Mouse (Mus musculus): Measurements from ENCODE around the gene Msi1.

Msi1 gene

DNA sequence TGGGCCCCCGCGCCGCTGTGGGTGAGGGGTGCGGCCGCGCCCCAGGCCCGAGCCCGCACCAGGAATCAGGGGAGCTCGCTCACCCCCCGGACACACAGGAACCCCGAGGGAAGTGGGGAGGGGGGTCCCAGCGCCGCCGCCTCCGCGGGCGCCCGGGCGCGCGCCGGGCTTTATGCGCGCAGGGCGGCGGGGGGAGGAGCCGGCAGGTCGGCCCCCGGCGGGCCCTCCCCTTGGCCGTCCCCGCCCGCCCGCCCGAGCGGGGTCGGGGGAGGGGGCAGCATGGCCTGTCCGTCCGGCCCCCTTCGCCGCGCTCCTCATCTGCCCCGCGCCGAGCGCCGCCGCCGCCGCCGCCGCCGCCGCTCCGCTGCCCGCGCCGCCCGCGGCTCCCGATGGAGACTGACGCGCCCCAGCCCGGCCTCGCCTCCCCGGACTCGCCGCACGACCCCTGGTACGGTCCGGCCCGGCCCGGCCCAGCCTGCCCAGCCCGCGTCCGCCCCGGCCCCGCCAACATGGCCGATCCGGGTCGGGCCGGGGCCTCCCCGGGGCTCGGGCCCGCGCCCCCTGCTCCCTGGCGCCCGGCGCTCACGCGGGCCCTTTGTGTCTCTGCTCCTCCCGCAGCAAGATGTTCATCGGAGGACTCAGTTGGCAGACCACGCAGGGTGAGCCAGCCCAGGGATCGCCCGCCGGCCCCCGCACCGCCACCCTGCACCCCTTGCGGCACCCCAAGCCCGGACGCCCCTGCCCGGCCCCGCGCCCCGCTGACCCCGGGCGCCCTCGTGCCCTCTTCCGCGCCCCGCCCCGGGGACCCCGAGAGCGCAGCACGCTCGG is at the start of gene Msi1:
TSS of gene Msi1 (plus strand) at position 241 of the 828 bp plus-strand sequence.
- no peak for DNase-seq (ENCODE audit: low read depth, low spot score)

DNA sequence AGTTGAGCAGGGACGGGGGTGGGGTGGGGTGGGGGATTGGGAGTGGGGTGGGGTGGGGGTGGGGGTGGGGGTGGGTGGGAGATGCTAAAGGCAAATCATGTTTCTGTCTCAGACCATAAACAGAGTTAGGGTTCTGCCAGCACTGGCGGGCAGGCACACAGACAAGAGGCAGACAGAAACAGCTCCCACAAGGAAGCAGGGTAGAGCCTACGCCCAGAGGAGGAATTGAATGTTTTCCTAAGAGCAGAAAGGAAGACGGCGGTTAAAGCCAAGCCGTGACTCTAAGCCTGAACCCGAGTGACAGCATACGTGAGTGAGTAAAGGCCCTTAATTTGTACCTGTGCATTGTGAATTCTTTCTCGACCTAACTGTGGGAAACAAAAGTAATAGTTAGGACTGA is 37.5 kb upstream of the Msi1 start:
- no peak for DNase-seq (ENCODE audit: low read depth, low spot score)

DNA sequence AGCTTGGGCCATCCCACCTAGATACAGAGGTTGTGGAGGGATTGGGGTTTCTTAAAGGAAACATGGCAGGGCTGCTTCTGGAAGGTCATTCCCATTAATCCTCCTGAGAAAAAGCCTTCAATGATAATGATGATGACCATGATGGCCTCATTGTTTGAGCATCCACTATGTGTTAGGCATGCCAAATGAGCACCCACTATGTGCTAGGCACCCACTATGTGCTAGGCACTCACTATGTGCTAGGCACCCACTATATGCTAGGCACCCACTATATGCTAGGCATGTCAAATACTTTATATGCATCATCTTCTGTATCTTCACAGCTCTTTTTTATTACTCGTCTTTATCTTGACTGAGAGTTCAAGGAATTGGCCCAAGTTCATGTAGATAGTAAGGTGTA is 36.4 kb upstream of the Msi1 start:
- DNase-seq (ENCODE audit: low read depth, low spot score): no peak

DNA sequence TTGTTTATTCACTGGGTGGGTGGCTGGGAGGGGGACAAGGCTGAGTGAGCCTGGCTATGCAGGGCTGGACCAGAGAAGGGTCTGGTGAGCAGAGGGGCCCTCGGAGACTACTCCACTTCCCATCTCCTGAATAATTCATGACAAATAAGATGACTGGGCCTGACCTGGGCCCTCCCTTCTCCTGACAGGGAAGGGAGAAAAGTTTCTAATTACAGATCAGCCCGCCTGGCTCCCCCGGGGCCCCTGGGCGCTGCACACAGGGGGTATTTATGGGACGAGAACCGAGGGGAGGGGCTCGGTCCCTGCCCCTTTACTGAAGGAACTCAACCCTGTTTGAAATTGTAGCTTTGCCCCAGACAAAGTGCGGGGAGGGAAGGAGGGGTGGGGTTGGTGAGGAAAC is 35.2 kb upstream of the Msi1 start:
- no peak for DNase-seq (ENCODE audit: low read depth, low spot score)

DNA sequence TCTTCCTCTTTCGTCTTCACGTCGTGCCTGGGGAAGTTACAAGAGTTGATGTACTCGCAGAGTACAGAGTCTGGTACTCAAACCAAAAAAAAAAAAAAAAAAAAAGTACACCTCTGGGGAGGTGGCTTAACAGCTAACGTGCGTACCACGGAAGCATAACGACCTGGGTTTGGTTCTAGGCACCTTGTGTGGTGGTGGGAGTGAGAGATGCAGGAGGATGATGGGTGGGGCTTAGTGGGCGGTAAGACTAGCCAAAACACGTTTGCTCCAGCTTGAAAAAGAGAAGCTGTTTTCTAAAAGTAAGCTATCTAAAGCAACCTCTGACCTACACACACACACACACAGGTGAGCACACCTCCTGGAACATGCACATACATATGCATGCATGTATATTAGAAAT is 34.6 kb upstream of the Msi1 start:
- no peak for DNase-seq (ENCODE audit: low read depth, low spot score)

DNA sequence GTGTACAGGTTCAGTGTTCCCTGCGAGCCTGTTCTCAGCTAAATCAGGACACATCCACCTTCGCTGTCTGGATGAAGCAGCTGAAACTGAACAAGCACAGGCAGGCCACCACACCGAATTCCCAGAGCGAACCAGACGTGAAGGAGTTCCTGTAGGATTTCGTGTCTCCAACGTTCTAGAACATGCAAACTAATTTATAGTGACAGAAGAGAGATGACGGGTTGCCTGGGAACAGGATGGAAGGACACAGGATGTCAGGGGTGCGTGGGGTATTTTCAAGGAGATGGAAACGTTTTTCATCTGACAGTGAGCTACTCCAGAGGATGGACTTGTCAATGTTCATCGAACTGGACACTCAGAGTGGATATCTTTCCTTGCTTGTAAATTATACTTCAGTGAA is 32.7 kb upstream of the Msi1 start:
- DNase-seq (ENCODE audit: low read depth, low spot score): no peak

DNA sequence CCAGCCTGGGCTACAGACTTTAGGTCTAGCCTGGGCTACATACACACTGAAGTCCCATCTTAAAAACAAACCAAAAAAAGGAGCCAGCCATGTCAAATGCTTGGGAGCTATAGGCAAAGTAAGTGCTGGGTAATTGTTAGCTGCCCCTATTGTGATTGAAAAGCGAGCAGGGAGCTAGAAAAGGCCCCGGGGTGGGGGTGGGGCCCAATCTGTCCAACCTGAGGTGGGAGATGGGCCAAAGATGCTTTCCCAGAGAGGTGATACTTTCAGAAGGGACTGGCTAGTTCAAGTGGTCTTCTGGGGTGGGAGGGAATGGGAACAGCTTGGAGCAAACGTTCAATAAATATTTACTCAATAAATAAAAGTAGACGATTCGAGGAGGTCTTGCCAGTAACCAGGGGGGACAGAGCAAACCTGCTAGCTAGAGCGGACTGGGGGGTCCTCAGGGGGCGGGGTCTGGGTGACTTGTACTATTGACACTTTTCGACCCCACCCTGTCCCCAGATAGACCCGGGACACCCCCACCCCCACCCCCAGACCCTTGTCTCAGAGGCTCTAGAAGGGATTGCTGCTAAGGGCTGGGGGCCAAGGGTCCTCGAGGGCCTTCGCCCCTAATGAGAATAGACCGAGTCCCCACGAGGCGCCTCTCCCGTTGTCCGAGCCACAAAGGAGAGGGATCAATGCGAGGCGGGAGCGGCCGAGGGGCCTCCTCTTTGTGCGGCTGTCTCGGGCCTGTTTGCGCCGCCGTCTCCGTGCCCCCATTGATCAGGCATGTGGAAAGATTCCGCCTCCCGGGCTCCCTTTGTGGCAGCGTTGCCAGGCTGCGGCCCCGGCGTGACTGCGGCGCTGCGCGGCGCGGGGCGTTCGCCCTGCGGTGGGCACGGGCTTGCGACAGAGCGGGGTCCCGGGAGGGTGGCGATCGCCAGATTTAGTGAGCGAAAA is 31.3 kb upstream of the Msi1 start:
- no peak for DNase-seq (ENCODE audit: low read depth, low spot score)

DNA sequence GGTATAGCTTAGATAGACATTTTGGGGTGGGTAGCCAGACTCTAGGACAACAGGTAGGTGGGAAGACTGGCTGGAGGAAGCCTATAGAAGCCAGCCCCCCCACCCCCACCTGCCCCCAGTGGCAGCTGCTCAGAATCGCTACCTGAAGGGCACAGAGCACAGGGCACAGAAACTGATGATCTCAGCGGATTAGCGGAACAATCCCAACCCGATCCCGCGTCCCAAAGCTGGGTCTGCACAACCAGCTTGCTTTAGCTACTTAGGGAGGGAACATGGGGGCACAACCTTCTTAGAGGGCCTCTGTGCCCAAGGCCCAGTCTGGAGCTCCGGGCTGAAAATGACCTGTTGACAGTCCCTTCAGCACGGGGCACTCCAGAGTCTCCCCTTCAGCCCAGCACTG is 27.3 kb upstream of the Msi1 start:
- no peak for DNase-seq (ENCODE audit: low read depth, low spot score)

DNA sequence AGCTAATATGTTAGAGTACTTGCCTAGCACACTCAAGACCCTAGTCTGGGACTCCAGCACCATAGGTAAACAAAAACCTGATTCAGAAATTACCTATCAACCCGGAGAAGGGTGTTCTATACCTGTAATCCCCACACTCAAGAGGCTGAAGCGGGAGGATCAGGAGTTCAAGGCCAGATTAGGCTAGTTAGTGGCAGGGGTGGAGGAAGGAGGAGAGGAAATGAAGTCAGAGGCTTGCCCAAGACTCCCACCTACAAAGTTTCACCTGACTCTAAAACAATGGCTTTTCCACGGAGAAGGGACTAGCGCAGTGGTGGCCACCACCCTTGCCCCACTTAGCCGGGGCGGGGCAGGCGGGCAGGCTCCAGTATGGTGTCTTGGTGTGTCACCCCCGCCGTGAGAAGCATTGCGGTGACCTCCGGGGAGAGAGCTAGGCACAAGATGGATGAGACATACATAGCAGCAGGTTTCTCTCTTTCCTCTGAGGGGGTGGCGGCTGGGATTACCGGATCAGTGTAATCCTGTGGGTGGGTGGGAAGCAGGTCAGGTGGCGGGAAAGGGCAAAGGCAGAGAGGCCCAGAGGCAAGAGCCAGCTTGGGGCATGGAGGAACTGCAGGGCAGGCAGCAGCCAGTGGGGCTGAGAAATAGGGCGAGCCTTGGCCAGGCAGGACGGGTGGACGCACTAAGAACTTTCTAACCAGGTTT is 25.8 kb upstream of the Msi1 start:
- DNase-seq (ENCODE audit: low read depth, low spot score): no peak

DNA sequence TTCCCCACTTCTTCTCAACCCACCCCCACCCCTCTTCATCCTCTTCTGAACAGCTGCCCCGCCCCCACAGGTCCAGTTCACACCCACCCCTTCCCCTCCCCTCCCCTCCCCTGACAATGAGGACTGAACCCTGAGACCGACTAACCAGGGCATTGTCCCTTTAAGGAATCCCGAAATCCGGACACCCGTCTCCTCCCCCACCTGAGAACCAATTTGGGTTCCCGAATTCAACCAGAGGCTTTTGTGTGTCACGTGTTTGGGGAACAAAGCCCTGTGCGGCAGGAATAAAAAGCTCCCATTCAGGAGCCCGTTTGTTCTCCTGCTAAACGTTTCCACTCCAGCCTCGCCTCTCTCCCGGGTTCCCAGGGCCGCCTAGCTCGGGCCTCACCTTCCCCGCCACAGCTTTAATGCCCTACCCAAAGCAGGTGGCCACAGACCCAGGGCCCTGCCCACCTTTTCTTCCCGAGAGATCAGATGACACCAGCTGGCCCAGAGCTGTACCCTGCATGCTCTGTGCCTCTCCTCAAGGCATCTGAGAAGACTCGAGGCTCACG is 25.1 kb upstream of the Msi1 start:
- DNase-seq (ENCODE audit: low read depth, low spot score): peak; percentile 12

DNA sequence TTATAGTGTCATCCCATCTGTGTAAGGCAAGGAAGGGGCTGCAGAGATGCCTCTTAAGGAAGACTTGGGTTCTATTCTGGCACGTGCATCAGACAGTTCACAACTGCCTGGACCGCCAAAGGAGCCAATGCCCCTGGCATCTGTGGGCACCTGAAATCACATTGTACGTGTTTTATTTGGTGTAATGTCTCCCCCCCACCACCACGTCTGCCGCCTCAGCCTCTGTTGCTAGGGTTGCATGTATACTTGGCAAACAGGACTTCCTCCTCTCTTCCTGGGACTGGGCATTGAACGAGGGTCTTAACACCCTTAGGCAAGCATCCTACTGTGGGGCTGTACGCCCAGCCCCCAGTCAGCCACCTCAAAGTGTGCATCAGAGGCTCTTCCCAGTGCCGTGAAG is 24.2 kb upstream of the Msi1 start:
- no peak for DNase-seq (ENCODE audit: low read depth, low spot score)

DNA sequence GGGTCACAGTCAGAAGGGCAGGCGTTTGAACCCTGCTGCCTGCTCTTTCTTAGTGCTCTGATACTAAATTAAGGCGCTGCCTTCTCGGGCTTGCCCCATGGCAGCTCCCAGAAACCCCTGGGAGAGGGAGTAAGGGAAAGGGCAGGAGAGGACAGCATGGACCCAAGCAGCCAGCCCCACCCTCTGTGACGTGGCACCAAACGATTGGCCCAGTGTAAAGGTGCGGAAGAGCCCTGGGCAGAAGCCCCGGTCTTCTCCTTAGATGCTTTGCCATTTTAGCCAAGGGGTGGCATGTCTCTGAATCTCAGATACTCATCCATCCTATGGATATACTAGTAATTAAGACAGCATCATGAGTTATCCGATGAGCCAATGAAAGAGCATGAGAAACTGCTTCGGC is 21.3 kb upstream of the Msi1 start:
- no peak for DNase-seq (ENCODE audit: low read depth, low spot score)

DNA sequence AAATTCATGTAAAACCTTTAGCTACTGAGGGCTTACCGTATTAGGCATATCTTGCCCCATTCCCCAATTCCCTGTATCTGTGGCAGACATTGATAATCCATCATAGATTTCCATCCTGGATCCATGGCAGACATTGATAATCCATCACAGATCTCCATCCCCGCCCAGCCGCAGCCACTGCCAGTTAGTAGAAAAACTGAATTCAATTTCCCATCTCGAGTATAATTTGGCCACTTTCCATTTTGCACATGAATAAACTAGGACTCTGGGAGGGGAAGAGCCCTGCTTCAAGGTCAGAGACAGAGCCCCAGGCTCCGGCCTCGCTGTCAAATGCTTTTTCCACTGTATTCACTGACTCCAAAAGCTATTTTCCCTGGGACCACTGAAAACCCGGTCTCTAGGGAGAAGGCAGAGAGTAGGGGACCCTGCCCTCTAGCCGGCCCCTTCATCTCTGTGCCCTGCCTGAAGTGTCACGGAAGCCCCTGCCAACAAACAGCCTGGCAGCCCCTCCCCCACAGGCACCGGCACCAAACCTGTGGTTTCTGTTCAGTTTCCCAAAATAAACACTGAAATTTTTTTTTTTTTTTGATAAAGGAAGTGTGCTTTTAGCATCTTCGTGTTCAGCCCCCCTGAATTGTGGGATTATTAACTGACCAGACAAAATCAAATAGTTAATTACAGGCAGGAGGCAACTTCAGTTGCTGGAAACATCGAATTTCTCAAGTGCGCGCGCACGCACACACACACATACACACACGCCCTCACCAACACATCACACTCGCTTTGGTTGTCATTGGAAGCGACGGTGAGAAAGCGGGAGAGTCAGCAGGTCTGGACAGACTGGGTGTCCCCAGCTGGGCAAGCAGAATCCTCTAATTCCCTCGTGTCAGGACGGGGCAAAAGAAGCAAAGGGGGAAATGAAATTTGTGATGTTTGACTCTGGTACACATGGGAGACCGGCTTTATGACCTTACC is 14.0 kb upstream of the Msi1 start:
- DNase-seq (ENCODE audit: low read depth, low spot score): no peak

DNA sequence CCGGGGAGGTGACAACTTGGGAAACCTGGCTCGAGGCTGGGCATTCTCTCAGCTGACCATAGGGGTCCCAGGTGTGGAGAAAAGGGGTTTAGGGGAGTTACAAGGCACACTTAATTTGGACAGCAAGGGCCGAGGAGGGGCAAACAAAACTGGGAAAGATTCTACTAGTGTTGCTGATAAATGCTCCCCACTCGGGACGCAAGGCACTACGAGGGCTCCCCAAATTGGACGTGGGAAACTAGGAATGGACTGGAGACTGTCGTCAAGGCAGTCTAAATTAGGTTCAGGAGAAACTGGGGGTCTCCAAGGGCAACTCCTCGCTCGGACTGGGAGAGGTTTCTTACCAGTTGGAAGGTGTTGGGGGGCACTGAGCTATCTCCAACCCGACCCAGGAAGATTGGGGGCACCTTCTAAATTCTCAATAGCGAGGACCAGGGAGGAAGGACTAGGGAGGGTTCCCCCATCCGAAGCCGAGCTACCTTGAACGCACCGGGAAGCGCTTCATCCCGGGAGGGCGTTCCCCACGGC is 504 bp upstream of the Msi1 start:
- DNase-seq (ENCODE audit: low read depth, low spot score): no peak

DNA sequence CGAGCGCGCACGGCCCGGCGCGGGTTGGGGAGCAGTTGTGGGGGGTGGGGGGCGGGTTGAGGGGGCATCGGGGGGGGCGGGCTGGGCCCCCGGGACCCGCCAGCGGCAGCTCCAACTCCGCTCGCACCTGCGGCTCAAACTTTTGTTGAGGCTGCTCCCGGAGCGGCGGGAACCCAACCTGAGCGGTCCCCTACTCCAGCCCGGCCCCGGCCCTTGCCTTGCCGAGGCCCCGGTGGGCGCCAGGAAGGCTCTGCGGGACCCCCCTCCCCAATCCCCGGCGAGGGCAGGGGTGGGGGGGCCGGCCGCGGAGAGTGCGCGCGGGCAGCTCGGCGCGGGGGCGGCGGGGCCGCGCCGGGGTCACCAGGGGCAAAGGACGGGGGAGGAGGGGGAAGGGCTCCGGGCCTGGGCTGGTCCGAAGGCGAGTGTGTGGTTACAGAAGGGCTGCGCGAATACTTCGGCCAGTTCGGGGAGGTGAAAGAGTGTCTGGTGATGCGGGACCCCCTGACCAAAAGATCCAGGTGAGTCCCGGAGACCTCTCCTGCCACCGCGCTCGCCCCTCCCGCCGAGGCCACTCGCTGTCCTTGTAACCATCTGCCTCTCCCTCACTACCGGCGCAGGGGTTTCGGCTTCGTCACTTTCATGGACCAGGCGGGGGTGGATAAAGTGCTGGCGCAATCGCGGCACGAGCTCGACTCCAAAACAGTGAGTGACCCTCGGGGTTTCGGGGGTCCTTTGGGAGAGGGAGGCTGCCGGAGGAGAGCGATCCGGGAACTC is 975 bp downstream of the Msi1 start:
- DNase-seq (ENCODE audit: low read depth, low spot score): no peak

DNA sequence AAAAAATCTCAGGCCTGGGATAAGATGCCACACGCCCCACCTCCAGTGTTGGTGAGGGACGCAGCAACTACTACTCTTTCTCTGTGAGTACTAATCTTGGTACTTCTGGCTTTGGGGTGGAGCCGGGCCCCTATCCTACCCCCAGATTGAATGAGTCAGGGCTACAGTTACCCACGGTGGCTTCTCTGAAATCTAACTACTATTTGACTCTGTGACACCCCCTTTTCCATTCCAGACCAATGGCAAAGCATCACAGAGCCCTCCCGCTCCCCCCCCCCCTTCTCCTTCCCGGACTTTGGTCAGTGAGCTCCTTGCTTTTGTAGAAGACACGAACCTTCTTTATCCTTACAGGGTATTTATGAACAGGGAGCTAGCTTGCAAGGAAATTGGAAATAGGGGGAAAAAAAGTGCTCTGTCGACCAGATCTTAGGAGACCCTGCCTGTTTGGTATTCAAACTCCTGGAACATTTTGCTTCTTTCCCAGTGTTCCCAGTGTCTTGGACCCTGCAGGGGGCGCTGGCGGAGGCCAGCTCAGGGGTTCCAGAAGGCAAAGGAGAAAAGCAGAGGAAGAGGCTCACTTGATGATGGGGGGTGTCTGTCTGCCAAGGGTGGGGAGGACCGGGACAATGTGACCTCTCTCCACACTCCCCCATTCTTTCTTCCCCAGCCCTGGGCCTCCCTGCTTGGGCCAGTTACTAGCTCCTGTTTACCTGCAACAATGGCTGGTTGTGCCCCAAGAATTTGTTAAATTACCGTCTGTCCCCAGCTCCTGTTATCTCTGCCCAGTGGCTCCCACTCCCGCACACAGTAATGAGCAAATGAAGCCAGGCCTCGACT is 1.9 kb downstream of the Msi1 start:
- no peak for DNase-seq (ENCODE audit: low read depth, low spot score)

DNA sequence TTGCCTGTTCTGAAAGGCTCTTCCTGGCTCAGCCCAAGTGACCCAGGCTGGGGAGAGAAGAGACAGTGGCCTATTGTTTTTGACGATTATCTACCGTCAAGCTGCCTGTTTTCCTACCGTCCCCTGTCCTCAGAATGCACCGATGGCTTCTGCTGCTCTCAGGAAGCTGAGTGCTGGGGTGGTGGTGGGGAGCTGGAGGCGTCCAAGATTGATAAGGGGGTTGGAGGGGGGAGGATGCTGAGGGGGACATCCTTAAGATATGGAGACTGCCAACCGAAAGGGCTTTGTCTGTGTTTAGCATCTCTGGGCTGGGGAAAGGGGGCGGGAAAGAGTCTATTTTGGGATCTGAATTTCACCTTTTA is 2.5 kb downstream of the Msi1 start:
- DNase-seq (ENCODE audit: low read depth, low spot score): no peak

DNA sequence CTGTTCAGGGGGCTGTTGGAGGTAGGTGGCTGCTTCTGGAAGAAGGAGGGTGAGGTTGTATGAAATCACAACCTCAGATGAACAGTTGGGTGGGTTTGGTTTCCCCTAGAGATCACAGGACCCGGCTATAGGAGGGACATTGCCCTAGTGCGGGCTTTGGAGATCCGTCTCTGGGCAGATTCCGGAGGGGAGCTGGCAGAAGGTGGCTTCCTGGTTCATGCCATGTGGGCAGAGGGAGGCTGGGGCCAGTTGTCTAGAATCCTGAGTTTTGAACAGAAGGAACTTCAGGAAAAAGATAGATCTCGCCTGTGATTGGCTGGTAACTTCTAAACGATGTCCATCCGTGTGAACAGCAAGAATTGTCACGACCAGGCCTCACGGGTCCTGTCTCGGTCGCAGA is 3.0 kb downstream of the Msi1 start:
- no peak for DNase-seq (ENCODE audit: low read depth, low spot score)

DNA sequence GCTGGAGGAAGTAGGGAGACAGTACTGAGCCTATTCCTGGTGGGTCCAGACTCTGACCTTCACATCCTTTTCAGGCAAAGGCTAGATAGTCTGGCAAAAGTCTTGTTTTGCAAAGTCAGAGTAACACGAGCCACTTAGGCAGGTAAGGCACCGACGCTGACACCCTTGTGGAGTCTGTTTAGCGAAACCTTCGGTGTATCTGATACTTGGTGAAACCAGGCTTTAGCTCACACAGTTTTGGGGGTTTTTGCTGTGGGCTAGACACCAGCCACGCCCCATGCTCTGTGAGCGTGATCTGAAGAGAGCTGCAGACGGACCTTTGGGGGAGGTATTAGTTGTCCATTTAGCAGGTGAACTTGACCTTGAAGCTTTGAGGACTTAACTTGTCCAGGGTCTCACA is 3.8 kb downstream of the Msi1 start:
- DNase-seq (ENCODE audit: low read depth, low spot score): no peak

All from telencephalon, adult 2 months (tissue).